Mouse (Mus musculus) naive thymus-derived CD4-positive, alpha-beta T cell, adult 2 months (primary cell): Measurements from ENCODE around the gene Chrm1.
A peak's percentile ranks its signal among the peaks of the same experiment; 100 is the strongest.

Experiments used
- DNase-seq: peaks from one replicate; pipeline ENCODE4 v3.0.0-alpha.2; 2011; ENCODE audit warnings: low read depth

The Chrm1 gene

GRCm38 (mm10) chr19:8663360-8663839, at the start of gene Chrm1:
TSS of gene Chrm1 (plus strand) at chr19:8663789.
- no peak for DNase-seq

- DNase-seq = no peak
Observed at GRCm38 (mm10) chr19:8614343-8614742, 49.2 kb upstream of the Chrm1 start.

- no peak for DNase-seq
Observed at GRCm38 (mm10) chr19:8616314-8616713, 47.3 kb upstream of the Chrm1 start.

- no peak for DNase-seq
Observed at GRCm38 (mm10) chr19:8617904-8618303, 45.7 kb upstream of the Chrm1 start, which contains the start of gene Slc22a6. TSS of gene Slc22a6 (plus strand) at chr19:8618039.

GRCm38 (mm10) chr19:8621098-8621497, 42.5 kb upstream of the Chrm1 start:
- DNase-seq = no peak

GRCm38 (mm10) chr19:8630249-8630648, 33.3 kb upstream of the Chrm1 start:
- no peak for DNase-seq

- DNase-seq = no peak
Observed at GRCm38 (mm10) chr19:8630826-8631225, 32.8 kb upstream of the Chrm1 start.

GRCm38 (mm10) chr19:8632029-8632428, 31.6 kb upstream of the Chrm1 start:
- no peak for DNase-seq

- no peak for DNase-seq
Observed at GRCm38 (mm10) chr19:8642086-8642485, 21.5 kb upstream of the Chrm1 start.

GRCm38 (mm10) chr19:8646393-8646792, 17.2 kb upstream of the Chrm1 start:
- no peak for DNase-seq

- no peak for DNase-seq
Observed at GRCm38 (mm10) chr19:8655833-8656232, 7.8 kb upstream of the Chrm1 start.

GRCm38 (mm10) chr19:8656341-8656740, 7.2 kb upstream of the Chrm1 start:
- DNase-seq = no peak

- no peak for DNase-seq
Observed at GRCm38 (mm10) chr19:8661821-8662307, 1.7 kb upstream of the Chrm1 start.

GRCm38 (mm10) chr19:8662337-8662736, 1.3 kb upstream of the Chrm1 start:
- peak; percentile 59 for DNase-seq

GRCm38 (mm10) chr19:8663911-8664421, 377 bp downstream of the Chrm1 start:
- DNase-seq = no peak

- no peak for DNase-seq
Observed at GRCm38 (mm10) chr19:8664859-8665258, 1.3 kb downstream of the Chrm1 start.

GRCm38 (mm10) chr19:8665746-8666145, 2.2 kb downstream of the Chrm1 start:
- no peak for DNase-seq

- DNase-seq = no peak
Observed at GRCm38 (mm10) chr19:8672859-8673258, 9.3 kb downstream of the Chrm1 start.

GRCm38 (mm10) chr19:8673336-8674063, 9.9 kb downstream of the Chrm1 start:
- no peak for DNase-seq

- no peak for DNase-seq
Observed at GRCm38 (mm10) chr19:8679031-8679779, 15.6 kb downstream of the Chrm1 start.

- DNase-seq = no peak
Observed at GRCm38 (mm10) chr19:8681633-8682362, 18.2 kb downstream of the Chrm1 start.

- DNase-seq = peak; percentile 89
Observed at GRCm38 (mm10) chr19:8682996-8683395, 19.4 kb downstream of the Chrm1 start.
